Comparison of ENCODE assay signal across 20 mouse cellular contexts in genomic region chr15:6983320-6983719, GRCm38 (mm10).
"Had no signal": no experiment of that assay in that cellular context is flagged by ENCODE, and none has a peak within 500 bp of the region (broad histone marks: within the 10 kb centered on the region; RNA-seq: fewer than 3 reads in every experiment).

No protein-coding gene starts in this region.

- H3K36me3 ChIP-seq: heart, embryonic 10.5 days; heart, embryonic 12.5 days; hindbrain, embryonic 13.5 days; intestine, embryonic 15.5 days; limb, embryonic 10.5 days; limb, embryonic 12.5 days; liver, embryonic 13.5 days; liver, embryonic 15.5 days had no signal

- H3K27ac ChIP-seq: heart, embryonic 10.5 days; hindbrain, embryonic 13.5 days; intestine, embryonic 15.5 days; layer of hippocampus, adult 2 months; left cerebral cortex, adult 2 months; limb, embryonic 10.5 days; limb, embryonic 12.5 days; liver, embryonic 13.5 days; liver, embryonic 15.5 days had no signal

- H3K9me3 ChIP-seq: heart, embryonic 10.5 days; heart, embryonic 12.5 days; hindbrain, embryonic 13.5 days; intestine, embryonic 15.5 days; limb, embryonic 10.5 days; limb, embryonic 12.5 days; liver, embryonic 13.5 days; liver, embryonic 15.5 days had no signal

- H3K4me1 ChIP-seq: hindbrain, embryonic 13.5 days; intestine, embryonic 15.5 days; liver, embryonic 13.5 days; liver, embryonic 15.5 days had no signal

- H3K9ac ChIP-seq: heart, embryonic 12.5 days; hindbrain, embryonic 13.5 days; intestine, embryonic 15.5 days; limb, embryonic 12.5 days; liver, embryonic 13.5 days; liver, embryonic 15.5 days had no signal

- H3K4me3 ChIP-seq: heart, embryonic 10.5 days; heart, embryonic 12.5 days; hindbrain, embryonic 13.5 days; intestine, embryonic 15.5 days; layer of hippocampus, adult 2 months; left cerebral cortex, adult 2 months; limb, embryonic 10.5 days; limb, embryonic 12.5 days; liver, embryonic 13.5 days; liver, embryonic 15.5 days had no signal

- H3K27me3 ChIP-seq: heart, embryonic 12.5 days; hindbrain, embryonic 13.5 days; intestine, embryonic 15.5 days; liver, embryonic 13.5 days; liver, embryonic 15.5 days had no signal

- DNase-seq: gastrocnemius, postnatal 14 days; gastrocnemius, postnatal 36 days; heart, adult 18-20 months; heart, postnatal 10 days; kidney, adult 18-20 months; kidney, adult 8-10 months; kidney, postnatal 10 days; kidney, postnatal 25 days; kidney, postnatal 4 days; liver; liver, embryonic 13.5 days had no signal
